Mouse (Mus musculus): ENCODE data around the gene Rell1.

DNA sequence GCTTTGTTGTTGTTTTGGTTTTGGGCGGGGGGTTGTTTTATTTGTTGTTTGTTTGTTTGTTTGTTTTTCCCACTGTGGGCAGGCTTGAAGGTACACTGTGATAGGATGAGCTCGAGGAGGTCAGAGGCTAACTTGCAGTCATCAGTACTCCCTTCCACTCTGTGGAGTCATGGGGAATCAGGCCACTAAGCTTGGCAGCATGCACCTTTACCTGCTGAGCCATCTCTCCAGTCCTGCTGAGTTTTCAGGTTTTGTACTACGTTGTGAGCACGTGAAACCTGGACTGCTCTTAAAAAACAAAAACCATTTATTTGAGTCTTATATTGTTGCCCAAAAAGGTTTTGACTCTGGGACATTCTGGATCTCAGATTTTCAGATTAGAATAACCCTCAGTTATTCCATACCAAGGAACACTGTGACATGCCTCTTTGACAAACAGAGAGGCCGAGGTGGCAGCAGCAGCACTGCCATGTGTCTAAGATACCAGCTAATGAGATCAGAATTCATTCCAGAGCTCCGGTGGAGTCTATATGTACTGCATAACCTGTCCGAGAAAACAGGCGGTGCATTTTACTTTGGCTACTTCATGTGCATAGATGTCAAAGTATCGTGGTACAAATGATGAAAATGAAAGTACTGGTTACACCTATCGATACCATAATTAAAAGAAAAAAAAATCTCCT lies 52.1 kb downstream of the Rell1 start:
- TF ChIP-seq POLR2A (IDR thresholded peaks at IDR 0.05; ENCODE audit: extremely low read depth, insufficient read depth, low read length), result no peak
- TF ChIP-seq CTCF (IDR thresholded peaks at IDR 0.05; ENCODE audit: low read depth, low read length), result no peak
